Mouse (Mus musculus): Measurements from ENCODE around the gene Pbx1.

GRCm38 (mm10) chr1:168166841-168167240 is 265.2 kb downstream of the Pbx1 start:
- no peak for TF ChIP-seq CTCF (IDR thresholded peaks at IDR 0.05; ENCODE audit: control insufficient read depth, insufficient read depth, insufficient replicate concordance, low read depth, low read length)
- TF ChIP-seq POLR2A (IDR thresholded peaks at IDR 0.05; ENCODE audit: control insufficient read depth, low read depth, low read length) = no peak
